Mouse (Mus musculus) monocyte, adult 5-6 weeks (primary cell): ENCODE measurements around the gene Gm5142. TPM values are rescaled to one million over a fixed set of nuclear protein-coding genes. Genes with fewer than 3 reads are reported as not detected.

ENCODE experiments used
- ATAC-seq: fragments of 153-309, 156-312 bp; replicated peaks from 2 replicates; pipeline ENCODE4 v1.8.0; 2017; ENCODE audit warnings: mild to moderate bottlenecking; ENCODE audit not compliant: low TSS enrichment, insufficient number of reproducible peaks, severe bottlenecking, poor library complexity, low FRiP score
- total RNA-seq: library from RNA; stranded (forward); fragments of 200-1000, 200-491, 200-594 nt; gene quantifications from 3 replicates; pipeline ENCODE4 v1.2.3, GENCODE M21; 2017

Gm5142 gene
- not detected in 3 replicates for total RNA-seq

- no peak for ATAC-seq
These were observed at the start of gene Gm5142 for GRCm38 (mm10) chr14:59178649-59179048. Gm5142 (minus strand) TSS chr14:59178749.

GRCm38 (mm10) chr14:59226240-59226639, 47.7 kb upstream of the Gm5142 start:
- ATAC-seq = no peak

- ATAC-seq = no peak
These were observed 40.7 kb upstream of the Gm5142 start for GRCm38 (mm10) chr14:59219241-59219640.

- no peak for ATAC-seq
These were observed 31.3 kb upstream of the Gm5142 start for GRCm38 (mm10) chr14:59209816-59210215.

- ATAC-seq = no peak
These were observed 30.5 kb upstream of the Gm5142 start for GRCm38 (mm10) chr14:59209003-59209402.

- ATAC-seq = no peak
These were observed 27.5 kb upstream of the Gm5142 start for GRCm38 (mm10) chr14:59205976-59206583.

- no peak for ATAC-seq
These were observed 26.9 kb upstream of the Gm5142 start for GRCm38 (mm10) chr14:59205461-59205860.

- no peak for ATAC-seq
These were observed 23.2 kb upstream of the Gm5142 start for GRCm38 (mm10) chr14:59201604-59202215.

GRCm38 (mm10) chr14:59200711-59201603, 22.4 kb upstream of the Gm5142 start, which contains the start of gene Rcbtb1:
Rcbtb1 (plus strand) TSS chr14:59201209.
- ATAC-seq = peak; percentile 78

GRCm38 (mm10) chr14:59186121-59186520, 7.6 kb upstream of the Gm5142 start:
- no peak for ATAC-seq

- no peak for ATAC-seq
These were observed 7.0 kb upstream of the Gm5142 start for GRCm38 (mm10) chr14:59185514-59185913.

GRCm38 (mm10) chr14:59182732-59183131, 4.2 kb upstream of the Gm5142 start:
- no peak for ATAC-seq

GRCm38 (mm10) chr14:59157016-59157698, 21.4 kb downstream of the Gm5142 start:
- no peak for ATAC-seq

- no peak for ATAC-seq
These were observed 23.0 kb downstream of the Gm5142 start for GRCm38 (mm10) chr14:59155589-59155988.

GRCm38 (mm10) chr14:59142793-59143192, 35.8 kb downstream of the Gm5142 start, which contains the start of gene 1700129C05Rik:
1700129C05Rik (minus strand) TSS chr14:59142893.
- no peak for ATAC-seq

- ATAC-seq = no peak
These were observed 64.3 kb downstream of the Gm5142 start for GRCm38 (mm10) chr14:59114281-59114680.
